Mouse (Mus musculus) v-Abl transformed pro-B cells (cell line): ENCODE data around the gene Dnlz.

Experiments
- in situ Hi-C, 2 experiments: fragments of 400-800 bp; cut with MboI; formaldehyde crosslinking; loops; one replicate each; pipeline ENCODE4 v1.15.1; 2025; ENCODE audit not compliant: unreplicated experiment in 2 of 2

The Dnlz gene

DNA sequence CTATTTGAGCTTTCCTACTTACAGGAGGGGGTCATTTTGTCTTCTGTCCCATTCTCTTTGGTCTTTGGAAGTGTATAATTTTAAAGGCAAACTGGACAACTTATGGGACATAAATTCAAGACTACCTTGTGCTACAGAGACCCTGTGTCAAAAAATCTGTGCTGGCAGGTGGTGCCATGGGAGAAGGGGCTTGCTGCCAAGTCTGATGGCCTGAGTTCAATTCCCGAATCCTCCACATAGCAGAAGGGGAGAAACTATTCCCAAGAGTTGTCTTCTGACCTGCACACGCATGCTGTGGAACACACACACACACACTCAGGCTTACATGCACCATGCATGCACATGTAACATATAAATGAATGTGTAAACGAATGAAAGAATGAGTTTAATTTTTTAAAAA is 45.2 kb downstream of the Dnlz start:
- in situ Hi-C loops = loop anchor here (10.0 to 25.0 kb wide), 2 partner anchors 258 to 606 kb away; partner anchors contain the start of genes Med22 (in 1 of the 2), Rpl7a (in 1 of the 2), Surf1 (in 1 of the 2) and Surf2 (in 1 of the 2)

DNA sequence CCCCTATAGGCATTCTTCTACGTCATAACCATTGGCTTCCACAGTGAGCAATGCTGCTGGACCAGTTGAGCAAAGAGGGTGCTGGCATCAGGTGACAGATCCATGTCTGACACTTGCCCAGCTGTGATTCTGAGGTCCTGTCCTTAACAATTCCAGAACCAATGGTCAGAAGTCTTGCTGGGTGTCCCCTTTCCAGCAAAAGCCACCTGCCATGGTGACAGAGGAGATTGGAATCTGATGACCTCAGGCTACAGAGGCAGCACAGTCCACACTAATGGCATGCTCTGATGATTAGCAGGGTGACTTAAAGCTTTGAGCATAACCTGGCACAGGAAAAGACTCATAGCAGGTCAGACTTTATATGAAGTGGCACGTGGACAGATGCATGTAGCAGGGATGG is 46.4 kb downstream of the Dnlz start:
- in situ Hi-C loops = loop anchor here (10.0 to 25.0 kb wide), 2 partner anchors 259 to 607 kb away; partner anchors contain the start of genes Med22 (in 1 of the 2), Rpl7a (in 1 of the 2), Surf1 (in 1 of the 2) and Surf2 (in 1 of the 2)

DNA sequence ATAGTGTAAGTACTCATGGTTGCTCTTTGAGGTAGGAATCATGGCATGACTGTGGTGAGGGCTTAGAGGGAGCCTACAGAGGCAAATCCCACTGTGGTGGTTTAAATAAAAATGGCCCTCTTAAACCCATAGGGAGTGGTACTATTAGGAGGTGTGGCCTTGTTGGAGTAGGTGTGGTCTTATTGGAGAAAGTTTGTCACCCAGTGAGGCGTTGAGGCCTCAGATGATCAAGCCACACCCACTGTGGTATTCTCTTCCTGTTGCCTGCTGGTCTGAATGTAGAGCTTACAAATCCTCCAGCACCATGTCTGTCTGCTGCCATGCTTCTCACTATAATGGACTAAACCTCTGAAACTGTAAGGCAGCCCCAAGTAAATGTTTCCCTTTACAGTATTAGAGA is 47.2 kb downstream of the Dnlz start:
- in situ Hi-C loops = loop anchor here (5.0 to 25.0 kb wide), 4 partner anchors 48 to 608 kb away; partner anchors contain the start of genes Dnlz (in 1 of the 2), Med22 (in 1 of the 2), Rpl7a (in 1 of the 2) and Surf1 (in 1 of the 2)

DNA sequence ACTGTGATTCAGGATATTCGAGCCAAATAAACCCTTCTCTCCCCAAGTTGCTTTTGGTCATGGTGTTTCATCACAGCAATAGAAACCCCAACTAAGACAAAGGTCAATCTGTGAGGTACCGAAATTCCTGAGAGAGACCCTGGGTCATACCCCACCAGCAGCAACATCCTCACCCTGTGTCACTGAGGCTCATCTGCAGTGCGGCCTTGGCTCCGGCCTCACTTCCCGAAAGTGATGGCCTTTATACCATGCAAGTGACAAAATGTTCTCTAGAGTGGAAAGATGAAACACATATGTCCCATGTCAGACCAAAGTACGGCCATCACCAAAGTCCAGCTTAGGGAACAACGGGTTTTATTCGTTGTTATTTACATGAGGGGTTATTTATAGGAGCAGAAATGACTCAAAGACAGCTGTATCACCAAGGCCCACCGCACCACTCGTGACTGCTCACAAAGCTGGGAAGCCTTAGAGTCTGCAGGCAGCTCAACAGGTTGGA is 49.9 kb downstream of the Dnlz start:
- in situ Hi-C loops = loop anchor here (5.0 to 25.0 kb wide), 4 partner anchors 50 to 610 kb away; partner anchors contain the start of genes Dnlz (in 1 of the 2), Med22 (in 1 of the 2), Rpl7a (in 1 of the 2) and Surf1 (in 1 of the 2)

DNA sequence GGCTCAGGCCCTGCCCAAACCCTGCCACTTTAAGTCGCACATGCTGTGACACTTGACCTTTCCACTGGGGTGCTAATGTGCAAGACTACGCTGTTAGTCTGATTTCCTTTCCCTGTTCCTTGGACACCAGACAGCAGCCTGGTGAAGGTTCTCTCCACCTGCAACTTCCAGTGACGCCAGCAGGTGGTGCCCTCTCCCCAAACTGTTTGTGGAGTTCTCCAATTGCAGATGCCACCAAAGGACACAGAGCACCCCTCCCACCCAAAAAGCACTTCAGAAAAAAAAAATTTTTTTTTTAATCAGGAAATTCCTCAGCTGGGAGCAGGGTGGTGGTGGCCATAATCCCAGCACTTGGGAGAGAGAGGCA is 51.1 kb downstream of the Dnlz start:
- in situ Hi-C loops = loop anchor here (5.0 to 25.0 kb wide), 4 partner anchors 52 to 612 kb away; partner anchors contain the start of genes Dnlz (in 1 of the 2), Med22 (in 1 of the 2), Rpl7a (in 1 of the 2) and Surf1 (in 1 of the 2)

DNA sequence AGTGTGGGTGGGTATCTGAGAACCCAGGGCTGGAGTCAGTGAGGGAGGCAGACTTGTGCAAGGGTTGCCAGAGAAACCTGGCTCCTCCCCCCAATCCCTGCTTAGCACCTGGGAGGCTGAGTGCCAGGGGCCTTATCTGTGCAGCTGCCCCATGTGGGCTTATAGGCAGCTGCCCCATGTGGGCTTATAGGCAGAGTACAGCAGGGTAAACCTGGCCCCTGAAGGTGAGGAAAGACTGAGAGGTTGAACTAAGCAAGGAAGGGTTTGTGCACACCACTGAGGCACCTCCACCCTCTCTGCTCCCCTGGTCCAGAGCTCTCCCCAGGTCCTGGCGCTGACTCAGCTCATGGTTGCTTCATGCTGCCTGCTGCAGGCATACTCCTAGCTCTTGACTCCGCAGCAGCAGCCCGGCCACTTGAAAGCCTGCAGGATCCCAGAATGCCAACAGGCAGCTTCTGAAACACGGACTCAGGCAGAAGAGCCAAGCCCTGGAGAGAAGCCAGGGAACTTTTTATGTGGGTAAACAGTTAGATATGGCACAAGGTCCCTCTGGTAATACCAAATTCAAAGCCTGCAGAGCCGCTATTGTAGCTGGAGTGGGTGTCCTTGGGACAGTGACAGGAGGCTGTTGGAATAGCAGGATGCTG is 51.6 kb downstream of the Dnlz start:
- in situ Hi-C loops = loop anchor here (5.0 to 25.0 kb wide), 4 partner anchors 52 to 612 kb away; partner anchors contain the start of genes Dnlz (in 1 of the 2), Med22 (in 1 of the 2), Rpl7a (in 1 of the 2) and Surf1 (in 1 of the 2)

DNA sequence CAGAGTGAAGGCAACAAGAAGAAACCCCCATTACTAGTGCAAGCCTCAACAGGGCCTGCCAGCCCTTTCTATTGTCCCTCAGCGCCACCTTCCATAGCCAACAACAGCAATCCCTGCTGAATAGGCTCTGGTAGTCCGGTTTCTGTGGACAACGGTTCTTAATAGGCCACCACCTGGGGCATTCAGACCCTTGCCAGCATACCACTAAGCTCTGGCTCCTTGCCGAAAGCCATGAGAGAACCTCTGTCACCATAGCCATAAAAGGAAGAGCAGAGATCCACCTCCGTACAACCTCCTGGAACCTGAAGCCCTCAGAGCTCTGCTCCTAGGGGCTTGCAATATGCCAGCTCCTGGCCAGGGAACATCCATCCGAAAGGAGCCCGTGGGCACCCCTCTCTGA is 52.6 kb downstream of the Dnlz start:
- in situ Hi-C loops = no loop called here

DNA sequence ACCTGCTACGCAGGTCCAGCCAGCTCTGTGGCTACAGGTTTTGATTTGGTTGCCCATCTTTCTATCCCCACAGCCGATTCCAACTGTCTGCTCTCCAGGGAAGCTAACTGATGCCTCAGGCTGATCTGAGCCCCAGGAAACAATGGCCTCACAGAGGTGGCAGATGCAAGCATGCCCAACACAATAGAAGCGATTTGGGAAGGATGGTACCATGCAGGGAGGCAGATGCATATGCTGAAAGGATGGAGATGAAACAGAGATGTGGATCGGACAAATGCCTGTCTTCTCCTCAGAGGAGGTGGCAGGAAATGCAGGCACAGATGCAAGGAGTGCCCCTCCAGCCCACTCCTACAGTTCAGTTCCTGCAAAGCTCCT is 53.1 kb downstream of the Dnlz start:
- in situ Hi-C loops = no loop called here

DNA sequence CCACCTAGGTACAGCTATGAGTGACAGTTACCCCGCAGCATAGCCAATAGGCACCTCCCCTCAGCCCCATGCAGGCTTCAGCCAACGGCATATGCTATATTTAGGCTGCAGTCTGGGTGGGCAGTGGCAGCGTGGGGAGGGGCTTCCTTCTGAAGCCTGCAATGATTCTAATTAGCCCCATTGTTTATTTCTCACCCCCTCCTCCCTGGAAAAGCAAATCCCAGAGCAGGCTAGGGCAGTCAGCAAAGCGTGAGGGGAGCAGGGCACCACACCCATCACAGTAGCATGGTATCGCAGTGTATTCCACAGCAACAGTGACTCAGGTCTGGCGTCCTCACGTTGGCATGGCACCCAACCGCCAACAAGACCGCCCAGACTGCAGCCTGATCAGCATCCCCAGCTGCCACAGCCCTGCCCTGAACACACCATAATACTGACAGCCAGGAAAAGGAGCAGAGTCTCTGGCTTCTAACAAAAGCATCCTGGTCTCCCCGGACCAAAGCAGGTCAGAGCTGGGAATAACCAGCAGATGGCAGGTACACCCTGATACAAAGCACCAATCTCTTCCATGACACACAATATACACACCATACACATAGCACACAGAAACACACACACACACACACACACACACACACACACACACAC is 53.6 kb downstream of the Dnlz start:
- in situ Hi-C loops = no loop called here
